Mouse (Mus musculus) liver, postnatal 0 days (tissue): Measurements from ENCODE around the gene Pramel1. TPM values are rescaled to one million over a fixed set of nuclear protein-coding genes. Genes with fewer than 3 reads are reported as not detected.
A peak's percentile ranks its signal among the peaks of the same experiment; 100 is the strongest.
"Not testable (repeated sequence)": the region's sequence is repeated elsewhere in the genome, so short reads cannot be mapped to it uniquely, and the experiment has no call there.

ENCODE experiments used
- ATAC-seq: fragments of 200-750 bp; cut with Nextera tagmentation; 2 replicates; pipeline ENCODE4 v1.8.0; 2017; ENCODE audit warnings: mild to moderate bottlenecking, moderate library complexity
- DNase-seq: peaks from one replicate; pipeline ENCODE4 v3.0.0-alpha.2; 2016
- H3K27ac ChIP-seq: fragments of 300-500 bp; sonication (generic); 2 replicates; pipeline ENCODE4 v1.5.1; 2014; ENCODE audit warnings: antibody characterized with exemption, moderate library complexity, mild to moderate bottlenecking, low read depth
- H3K27me3 ChIP-seq: fragments of 300-500 bp; sonication (generic); 2 replicates; pipeline ENCODE4 v1.6.1; 2014; ENCODE audit warnings: low read length, control low read depth, mixed read lengths; ENCODE audit not compliant: insufficient read depth
- H3K36me3 ChIP-seq: fragments of 300-500 bp; sonication (generic); replicated peaks from 2 replicates; pipeline ENCODE4 v1.6.1; 2014; ENCODE audit warnings: mild to moderate bottlenecking, control low read depth, low read length, moderate library complexity, mixed read lengths; ENCODE audit not compliant: insufficient read depth
- H3K4me1 ChIP-seq: fragments of 300-500 bp; sonication (generic); 2 replicates; pipeline ENCODE4 v1.6.1; 2014; ENCODE audit warnings: antibody characterized with exemption, mild to moderate bottlenecking, control low read depth; ENCODE audit not compliant: insufficient read depth
- H3K4me2 ChIP-seq: fragments of 300-500 bp; sonication (generic); 2 replicates; pipeline ENCODE4 v1.6.1; 2014; ENCODE audit warnings: low read depth, mild to moderate bottlenecking, low read length, moderate library complexity, mixed read lengths
- H3K4me3 ChIP-seq: fragments of 300-500 bp; sonication (generic); 2 replicates; pipeline ENCODE4 v1.5.1; 2014; ENCODE audit warnings: low read depth, low read length
- H3K9ac ChIP-seq: fragments of 300-500 bp; sonication (generic); replicated peaks from 2 replicates; pipeline ENCODE4 v1.6.1; 2014; ENCODE audit warnings: mild to moderate bottlenecking, moderate library complexity
- H3K9me3 ChIP-seq: fragments of 300-500 bp; sonication (generic); 2 replicates; pipeline ENCODE4 v1.6.1; 2016; ENCODE audit warnings: mild to moderate bottlenecking, control low read depth, low read length, mixed read lengths
- CTCF ChIP-seq: sonication (generic); IDR thresholded peaks from 2 replicates; pipeline ENCODE4 v1.5.1; 2016; ENCODE audit warnings: antibody characterized with exemption, low read depth
- EP300 ChIP-seq: IDR thresholded peaks from 2 replicates; pipeline ENCODE4 v1.6.1; 2016; ENCODE audit warnings: antibody characterized with exemption, low read depth, mild to moderate bottlenecking
- WGBS: fragments of 180-500 bp; shearing (Covaris S2); extraction: QIAGEN DNeasy Blood & Tissue Kit; methylation state at CpG from one replicate; pipeline ENCODE4 v1.1.7; 2014; ENCODE audit not compliant: insufficient replicate concordance; 5-methylcytosine and 5-hydroxymethylcytosine counted together
- polyA plus RNA-seq: library from polyadenylated mRNA; unstranded; fragments of >200 nt; fragmentation: Nextera tagmentation; extraction: Ambion mirVana; gene quantifications from 2 replicates; pipeline ENCODE4 v1.2.1, GENCODE M21; 2015

Pramel1 gene
- polyA plus RNA-seq, 1 experiment from 2014 or later, result not detected

GRCm38 (mm10) chr4:143383646-143384045 is 10.6 kb upstream of the Pramel1 start:
- WGBS, result 39% methylated on average over 4 of the region's 4 CpGs
- no peak overlapping the region for H3K4me3 ChIP-seq
- no peak for ATAC-seq
- H3K36me3 ChIP-seq, result no peaks in the 10 kb centered on the region
- no peak overlapping the region for H3K9ac ChIP-seq
- no peaks in the 10 kb centered on the region for H3K9me3 ChIP-seq
- H3K27ac ChIP-seq, result no peak overlapping the region
- 0 out of 2 replicates have a peak, but pooled peaks cover 2% of the 10 kb centered on the region for H3K27me3 ChIP-seq
- H3K4me2 ChIP-seq, result no peak overlapping the region
- no peaks in the 10 kb centered on the region for H3K4me1 ChIP-seq
- no peak for DNase-seq
- TF ChIP-seq EP300 (no peak), CTCF (peak; percentile 27; the same call in 1 of the 2 replicates)

- ATAC-seq (peak; percentile 57), DNase-seq (peak; percentile 53)
- 11% methylated on average over 25 of the region's 43 CpGs for WGBS
- H3K27ac ChIP-seq, result no peak overlapping the region
- H3K4me2 ChIP-seq, result peak overlapping the region; percentile 59
- H3K4me3 ChIP-seq, result peak overlapping the region; percentile 40
- H3K36me3 ChIP-seq, result no peaks in the 10 kb centered on the region
- H3K9ac ChIP-seq, result peak overlapping the region; percentile 38; the same call in 1 of the 2 replicates
- H3K9me3 ChIP-seq, result no peaks in the 10 kb centered on the region
- TF ChIP-seq CTCF, result peak; percentile 30; the same call in 1 of the 2 replicates
- TF ChIP-seq EP300, result no peak
- 0 out of 2 replicates have a peak, but pooled peaks cover 3% of the 10 kb centered on the region for H3K4me1 ChIP-seq
- 0 out of 2 replicates have a peak, but pooled peaks cover 3% of the 10 kb centered on the region for H3K27me3 ChIP-seq
These were observed 5.1 kb upstream of the Pramel1 start for GRCm38 (mm10) chr4:143388955-143389702.

GRCm38 (mm10) chr4:143411566-143412218 is 17.5 kb downstream of the Pramel1 start:
- ATAC-seq (no peak), DNase-seq (no peak)
- TF ChIP-seq CTCF (no peak), EP300 (no peak)
- H3K9me3 ChIP-seq, result no peaks in the 10 kb centered on the region
- H3K9ac ChIP-seq, result no peak overlapping the region; the same call in 1 of the 2 replicates
- peak overlapping the region; percentile 64 for H3K4me3 ChIP-seq
- H3K36me3 ChIP-seq, result peaks cover 7% of the 10 kb centered on the region
- 76% methylated on average over 5 of the region's 5 CpGs for WGBS
- peak overlapping the region; percentile 88 for H3K27ac ChIP-seq
- no peaks in the 10 kb centered on the region for H3K27me3 ChIP-seq
- peaks cover 10% of the 10 kb centered on the region for H3K4me1 ChIP-seq
- peak overlapping the region; percentile 83 for H3K4me2 ChIP-seq

GRCm38 (mm10) chr4:143412219-143413092 is 18.2 kb downstream of the Pramel1 start, which contains the start of gene Pramef8:
TSS of gene Pramef8 (plus strand) at chr4:143412426.
- peak within 1 kb of the TSS; percentile 64 for H3K4me3 ChIP-seq
- under 1% methylated on average over 50 of the region's 50 CpGs for WGBS
- DNase-seq (peak; percentile 91), ATAC-seq (peak; percentile 96)
- no peaks in the 10 kb centered on the region for H3K27me3 ChIP-seq
- peak within 1 kb of the TSS; percentile 88 for H3K27ac ChIP-seq
- no peaks in the 10 kb centered on the region for H3K9me3 ChIP-seq
- peaks cover 10% of the 10 kb centered on the region for H3K4me1 ChIP-seq
- H3K36me3 ChIP-seq, result peaks cover 15% of the 10 kb centered on the region
- TF ChIP-seq CTCF (no peak), EP300 (peak; percentile 71; the same call in 1 of the 2 replicates)
- peak within 1 kb of the TSS; percentile 73 for H3K9ac ChIP-seq
- H3K4me2 ChIP-seq, result peak within 1 kb of the TSS; percentile 83

- no peak for TF ChIP-seq CTCF
- no peak for TF ChIP-seq EP300
- 79% methylated on average over 1 of the region's 1 CpGs for WGBS
- Histone ChIP-seq H3K27me3 (no peaks in the 10 kb centered on the region), H3K27ac (no peak overlapping the region), H3K4me1 (peaks cover 10% of the 10 kb centered on the region), H3K36me3 (peaks cover 25% of the 10 kb centered on the region), H3K9ac (no peak overlapping the region), H3K4me3 (no peak overlapping the region), H3K9me3 (no peaks in the 10 kb centered on the region), H3K4me2 (no peak overlapping the region)
- DNase-seq (no peak), ATAC-seq (no peak)
These were observed 19.4 kb downstream of the Pramel1 start for GRCm38 (mm10) chr4:143413621-143414020.

- 83% methylated on average over 3 of the region's 3 CpGs for WGBS
- peaks cover 10% of the 10 kb centered on the region for H3K4me1 ChIP-seq
- H3K9ac ChIP-seq, result no peak overlapping the region
- no peaks in the 10 kb centered on the region for H3K27me3 ChIP-seq
- no peak overlapping the region for H3K4me2 ChIP-seq
- DNase-seq, result no peak
- no peak for ATAC-seq
- H3K36me3 ChIP-seq, result peaks cover 30% of the 10 kb centered on the region
- TF ChIP-seq EP300, result no peak
- TF ChIP-seq CTCF, result no peak
- no peak overlapping the region for H3K27ac ChIP-seq
- no peak overlapping the region for H3K4me3 ChIP-seq
- no peaks in the 10 kb centered on the region for H3K9me3 ChIP-seq
These were observed 19.9 kb downstream of the Pramel1 start for GRCm38 (mm10) chr4:143414121-143414520.

- 76% methylated on average over 5 of the region's 5 CpGs for WGBS
- not testable (repeated sequence) for ATAC-seq
These were observed 32.5 kb downstream of the Pramel1 start for GRCm38 (mm10) chr4:143426770-143427169.

More at GRCm38 (mm10) chr4:143426770-143427169, 32.5 kb downstream of the Pramel1 start:
- H3K4me1 ChIP-seq, H3K9me3 ChIP-seq, DNase-seq, H3K4me2 ChIP-seq, H3K9ac ChIP-seq, H3K27ac ChIP-seq, H3K36me3 ChIP-seq, H3K27me3 ChIP-seq, H3K4me3 ChIP-seq: not testable (repeated sequence)
